Mouse (Mus musculus) ES-E14 (cell line): Measurements from ENCODE around the gene Slc6a8.

ENCODE experiments used
- CHD2 ChIP-seq: IDR thresholded peaks from 2 replicates; pipeline ENCODE4 v1.6.1; 2014; ENCODE audit warnings: mild to moderate bottlenecking, low read depth, low read length, inconsistent platforms
- HCFC1 ChIP-seq: IDR thresholded peaks from 2 replicates; pipeline ENCODE4 v1.6.1; 2012; ENCODE audit warnings: low read length, inconsistent platforms, borderline replicate concordance; ENCODE audit not compliant: insufficient read depth
- MAFK ChIP-seq: IDR thresholded peaks from 2 replicates; pipeline ENCODE4 v1.6.1; 2014; ENCODE audit warnings: mild to moderate bottlenecking, low read depth, low read length, inconsistent platforms; ENCODE audit not compliant: insufficient read depth
- ZC3H11A ChIP-seq: IDR thresholded peaks from 2 replicates; pipeline ENCODE4 v1.6.1; 2012; ENCODE audit warnings: low read depth, mild to moderate bottlenecking, inconsistent platforms, low read length, borderline replicate concordance
- ZNF384 ChIP-seq: IDR thresholded peaks from 2 replicates; pipeline ENCODE4 v1.6.1; 2012; ENCODE audit warnings: low read depth, low read length, inconsistent platforms

GRCm38 (mm10) chrX:73639901-73640469, 33.0 kb upstream of the Slc6a8 start:
- no peak for TF ChIP-seq ZC3H11A
- TF ChIP-seq MAFK = no peak
- no peak for TF ChIP-seq CHD2
- no peak for TF ChIP-seq ZNF384
- TF ChIP-seq HCFC1 = no peak
